In the genomic region with DNA sequence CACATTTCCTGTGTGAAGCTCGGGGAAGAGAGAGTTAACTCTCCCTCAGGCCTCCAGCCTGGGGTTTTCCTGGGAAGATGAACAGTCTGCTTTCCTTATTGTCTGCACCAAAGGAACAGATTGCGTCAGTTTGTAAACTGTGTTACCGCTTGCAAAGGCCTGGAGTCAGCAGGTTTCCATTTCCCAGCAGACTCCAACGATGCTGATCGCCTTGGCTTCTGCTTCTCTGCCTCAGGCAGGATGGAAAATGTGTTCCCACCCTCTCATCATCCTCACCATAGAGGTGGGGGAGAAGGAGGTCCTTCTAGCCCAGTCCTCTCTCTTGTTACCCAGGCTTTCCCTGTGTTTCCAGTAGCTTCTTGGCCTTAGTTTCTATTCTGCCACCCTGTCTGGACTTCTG, we compare ENCODE assay signal across 7 mouse cellular contexts. TPM values are rescaled to one million over a fixed set of nuclear protein-coding genes. Genes with fewer than 3 reads are reported as not detected.
DNase-seq lines count a peak whose midpoint lies in the region; ATAC-seq and TF ChIP-seq lines count a peak whose summit lies in the region.

No protein-coding gene starts in this region.

- H3K27ac ChIP-seq in liver, postnatal 0 days (ENCODE audit: low read depth) = 0 out of 2 replicates have a peak overlapping the region, but pooled peaks have one; percentile 22
- H3K27ac ChIP-seq in embryonic facial prominence, embryonic 14.5 days (replicated peaks; ENCODE audit: low read depth, low read length) = peak overlapping the region; percentile 50
- peak overlapping the region; percentile 55 for H3K27ac ChIP-seq in hindbrain, embryonic 16.5 days (ENCODE audit: low read depth, low read length)
- H3K27ac ChIP-seq in neural tube, embryonic 14.5 days (ENCODE audit: low read depth, low read length) = peak overlapping the region; percentile 68

- peak; percentile 36; the same call in 1 of the 2 replicates for ATAC-seq in liver, postnatal 0 days
- ATAC-seq in embryonic facial prominence, embryonic 14.5 days (ENCODE audit: low read depth) = peak; percentile 62
- ATAC-seq in hindbrain, embryonic 16.5 days = peak; percentile 65
- ATAC-seq in neural tube, embryonic 14.5 days (ENCODE audit: low read depth) = peak; percentile 58
- no peak for ATAC-seq in granulocyte monocyte progenitor cell, adult 5-6 weeks (replicated peaks; ENCODE audit: poor library complexity, severe bottlenecking)

- no peak overlapping the region for H3K4me2 ChIP-seq in liver, postnatal 0 days (ENCODE audit: low read depth, low read length)
- H3K4me2 ChIP-seq in embryonic facial prominence, embryonic 14.5 days (ENCODE audit: low read depth, low read length) = no peak overlapping the region
- no peak overlapping the region for H3K4me2 ChIP-seq in hindbrain, embryonic 16.5 days (ENCODE audit: low read length)
- H3K4me2 ChIP-seq in neural tube, embryonic 14.5 days (ENCODE audit: low read depth, low read length) = no peak overlapping the region

- no peak for DNase-seq in liver, postnatal 0 days
- DNase-seq in liver = no peak
- DNase-seq in embryonic facial prominence, embryonic 14.5 days (ENCODE audit: low spot score) = peak; percentile 82
- DNase-seq in ovary, adult 18-20 months (ENCODE audit: low spot score) = no peak

- H3K9me3 ChIP-seq in liver, postnatal 0 days (ENCODE audit: low read length) = no peaks in the 10 kb centered on the region
- no peaks in the 10 kb centered on the region for H3K9me3 ChIP-seq in embryonic facial prominence, embryonic 14.5 days (ENCODE audit: control insufficient read depth, low read length)
- H3K9me3 ChIP-seq in hindbrain, embryonic 16.5 days (ENCODE audit: control insufficient read depth, low read length) = no peaks in the 10 kb centered on the region
- no peaks in the 10 kb centered on the region for H3K9me3 ChIP-seq in neural tube, embryonic 14.5 days (ENCODE audit: control insufficient read depth, low read length)

- TF ChIP-seq CTCF in liver, postnatal 0 days (IDR thresholded peaks at IDR 0.05; ENCODE audit: low read depth) = no peak

- no peak overlapping the region for H3K9ac ChIP-seq in liver, postnatal 0 days (replicated peaks)
- H3K9ac ChIP-seq in embryonic facial prominence, embryonic 14.5 days (ENCODE audit: low read depth, low read length) = no peak overlapping the region
- H3K9ac ChIP-seq in hindbrain, embryonic 16.5 days (ENCODE audit: low read depth, low read length) = peak overlapping the region; percentile 2; the same call in 1 of the 2 replicates
- H3K9ac ChIP-seq in neural tube, embryonic 14.5 days (replicated peaks; ENCODE audit: low read depth, low read length) = no peak overlapping the region

- H3K4me3 ChIP-seq in liver, postnatal 0 days (ENCODE audit: low read depth, low read length) = no peak overlapping the region
- no peak overlapping the region for H3K4me3 ChIP-seq in embryonic facial prominence, embryonic 14.5 days (ENCODE audit: low read depth, low read length)
- no peak overlapping the region for H3K4me3 ChIP-seq in hindbrain, embryonic 16.5 days (ENCODE audit: low read length)
- H3K4me3 ChIP-seq in neural tube, embryonic 14.5 days (ENCODE audit: low read depth, low read length) = no peak overlapping the region

- H3K36me3 ChIP-seq in liver, postnatal 0 days (replicated peaks; ENCODE audit: insufficient read depth, low read length) = no peaks in the 10 kb centered on the region
- no peaks in the 10 kb centered on the region for H3K36me3 ChIP-seq in embryonic facial prominence, embryonic 14.5 days (ENCODE audit: control insufficient read depth, insufficient read depth, low read length)
- no peaks in the 10 kb centered on the region for H3K36me3 ChIP-seq in hindbrain, embryonic 16.5 days (ENCODE audit: control insufficient read depth, insufficient read depth, low read length)
- no peaks in the 10 kb centered on the region for H3K36me3 ChIP-seq in neural tube, embryonic 14.5 days (ENCODE audit: control insufficient read depth, insufficient read depth, low read length)

- WGBS in liver, postnatal 0 days (ENCODE audit: insufficient replicate concordance) = 62% methylated on average over 5 of the region's 5 CpGs
- WGBS in embryonic facial prominence, embryonic 14.5 days = 40% methylated on average over 5 of the region's 5 CpGs
- WGBS in hindbrain, embryonic 16.5 days = 10% methylated on average over 5 of the region's 5 CpGs
- WGBS in neural tube, embryonic 14.5 days = 9% methylated on average over 5 of the region's 5 CpGs

- no peaks in the 10 kb centered on the region for H3K27me3 ChIP-seq in liver, postnatal 0 days (ENCODE audit: insufficient read depth, low read length)
- no peaks in the 10 kb centered on the region for H3K27me3 ChIP-seq in embryonic facial prominence, embryonic 14.5 days (replicated peaks; ENCODE audit: control insufficient read depth, insufficient read depth, low read length)
- no peaks in the 10 kb centered on the region for H3K27me3 ChIP-seq in hindbrain, embryonic 16.5 days (replicated peaks; ENCODE audit: control insufficient read depth, insufficient read depth, low read length)
- no peaks in the 10 kb centered on the region for H3K27me3 ChIP-seq in neural tube, embryonic 14.5 days (ENCODE audit: control insufficient read depth, insufficient read depth, low read length)

- no peaks in the 10 kb centered on the region for H3K4me1 ChIP-seq in liver, postnatal 0 days (ENCODE audit: insufficient read depth)
- peaks cover 23% of the 10 kb centered on the region; the same call in 1 of the 2 replicates for H3K4me1 ChIP-seq in embryonic facial prominence, embryonic 14.5 days (ENCODE audit: control insufficient read depth, insufficient read depth, low read length)
- peaks cover 17% of the 10 kb centered on the region for H3K4me1 ChIP-seq in hindbrain, embryonic 16.5 days (ENCODE audit: control insufficient read depth, insufficient read depth, low read depth, low read length)
- H3K4me1 ChIP-seq in neural tube, embryonic 14.5 days (ENCODE audit: control insufficient read depth, insufficient read depth, low read length) = peaks cover 13% of the 10 kb centered on the region

- no peak for TF ChIP-seq EP300 in liver, postnatal 0 days (IDR thresholded peaks at IDR 0.05; ENCODE audit: low read depth)

RNA-seq across cellular contexts. Expression of a gene that starts 33.1 kb away (rescaled TPM):
- 0.07 and 0.08 TPM in 2 replicates for polyA plus RNA-seq in liver, postnatal 0 days (2015; fragmentation: Nextera tagmentation; extraction: Ambion mirVana)
- 0.80 and 1.0 TPM in 2 replicates for polyA plus RNA-seq in embryonic facial prominence, embryonic 14.5 days (2014; fragmentation: Nextera tagmentation; extraction: Ambion mirVana)
- 7.2 and 7.4 TPM in 2 replicates for polyA plus RNA-seq in hindbrain, embryonic 16.5 days (2015; fragmentation: Nextera tagmentation; extraction: Ambion mirVana)
- 9.7 and 11.5 TPM in 2 replicates for polyA plus RNA-seq in neural tube, embryonic 14.5 days (2014; fragmentation: Nextera tagmentation; extraction: Ambion mirVana)
- not detected in 2 replicates for total RNA-seq in granulocyte monocyte progenitor cell, adult 5-6 weeks (2014; fragmentation: Nextera tagmentation)
- 0.22 TPM in 1 of 2 replicates, not detected in the other for total RNA-seq in granulocyte monocyte progenitor cell, adult 5-6 weeks (2017)
